Mouse (Mus musculus): ENCODE data around the gene Mrpl51. TPM values are rescaled to one million over a fixed set of nuclear protein-coding genes. Genes with fewer than 3 reads are reported as not detected.
A peak's percentile ranks its signal among the peaks of the same experiment; 100 is the strongest.

Gene Mrpl51
- total RNA-seq, 2 experiments from 2014 or later = 161 to 206 TPM

- peak; percentile 55 to 65 for DNase-seq (ENCODE audit: low spot score in 2 of 2)
These were observed 39.8 kb downstream of the Mrpl51 start, which contains the start of gene Tapbpl for GRCm38 (mm10) chr6:125231117-125232044. Gene Tapbpl, minus strand, starts transcription at chr6:125231860.

DNA sequence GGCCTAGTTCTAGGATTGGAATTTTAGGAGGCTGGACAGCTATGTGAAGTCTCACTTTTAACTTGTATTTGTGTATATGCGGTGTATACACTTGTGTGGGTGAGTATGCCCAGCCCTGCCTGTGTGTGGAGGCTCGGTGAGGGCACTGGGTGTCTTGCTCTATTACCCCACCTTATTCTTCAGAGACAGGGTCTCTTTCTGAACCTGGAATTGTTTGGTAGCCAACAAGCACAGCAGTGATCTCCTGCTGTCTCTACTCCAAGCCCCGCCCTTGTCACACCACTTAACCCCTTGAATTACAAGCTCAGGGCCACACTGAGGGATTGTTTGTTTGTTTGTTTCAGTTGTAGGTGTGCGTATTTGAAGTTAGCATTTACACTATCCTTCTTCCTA is 40.4 kb downstream of the Mrpl51 start:
- no peak for DNase-seq (ENCODE audit: low spot score in 2 of 2)

GRCm38 (mm10) chr6:125232516-125232915 is 40.9 kb downstream of the Mrpl51 start:
- DNase-seq (ENCODE audit: low spot score in 2 of 2) = no peak

- no peak for DNase-seq (ENCODE audit: low spot score in 2 of 2)
These were observed 42.4 kb downstream of the Mrpl51 start for GRCm38 (mm10) chr6:125233816-125234519.

DNA sequence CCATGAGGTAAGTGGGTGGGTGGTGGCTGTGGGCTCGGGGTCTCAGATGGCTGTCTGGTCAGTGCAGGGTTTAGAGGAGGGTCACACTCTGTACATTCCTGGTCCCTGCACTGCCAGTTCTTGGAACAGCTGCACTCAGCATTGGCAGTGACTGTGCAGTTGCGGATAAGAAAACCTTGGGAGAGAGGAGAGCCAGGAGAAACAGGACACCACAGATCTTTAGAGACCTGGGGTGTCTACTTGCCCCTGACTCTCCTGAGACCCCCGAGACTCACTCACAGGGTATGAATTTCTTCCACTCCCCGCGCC is 42.9 kb downstream of the Mrpl51 start:
- no peak for DNase-seq (ENCODE audit: low spot score in 2 of 2)

DNA sequence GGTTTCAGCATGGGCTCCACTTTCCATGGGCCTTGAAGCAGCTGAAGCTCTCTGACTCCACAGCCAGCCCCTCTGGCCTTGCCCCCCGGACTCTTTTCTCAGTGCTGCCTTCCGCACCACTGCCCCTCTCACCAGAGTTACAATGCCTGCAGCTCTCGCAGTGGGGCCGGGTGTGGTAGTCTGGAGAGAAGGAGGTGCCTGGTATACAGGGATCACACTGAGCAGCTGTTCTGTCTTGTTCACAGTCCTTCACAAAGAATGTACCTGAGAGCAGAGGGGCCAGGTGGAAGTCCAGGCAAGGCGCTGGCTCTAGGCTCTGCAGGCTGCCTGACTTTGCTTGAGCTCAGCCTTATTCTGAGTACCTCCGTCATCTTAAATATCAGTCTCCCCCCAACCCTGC is 44.7 kb downstream of the Mrpl51 start:
- DNase-seq (ENCODE audit: low spot score in 2 of 2) = no peak

DNA sequence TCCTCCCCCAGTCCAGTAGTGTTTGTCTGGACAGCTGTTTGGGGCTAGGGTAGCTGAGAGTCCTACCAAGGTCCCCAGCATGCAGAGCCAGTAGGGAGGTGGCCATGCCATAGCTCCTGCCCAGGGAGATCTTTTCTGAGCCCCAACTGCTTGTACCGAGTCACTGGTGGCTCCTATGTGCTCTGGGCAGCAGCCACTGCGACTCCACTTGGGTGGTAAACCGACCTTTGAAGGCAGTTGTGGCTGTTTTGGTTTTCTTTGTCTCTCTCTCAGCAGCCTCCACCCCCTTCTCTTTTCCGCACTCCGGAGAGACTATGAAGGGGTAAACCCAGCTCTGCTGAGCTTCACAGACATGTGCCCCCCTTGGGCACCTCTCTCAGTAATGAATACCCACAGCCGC is 45.2 kb downstream of the Mrpl51 start, which contains the start of gene Cd27:
Gene Cd27 (minus strand): TSS at position 229 of the 400 bp plus-strand sequence.
- DNase-seq (ENCODE audit: low spot score in 2 of 2) = no peak

DNA sequence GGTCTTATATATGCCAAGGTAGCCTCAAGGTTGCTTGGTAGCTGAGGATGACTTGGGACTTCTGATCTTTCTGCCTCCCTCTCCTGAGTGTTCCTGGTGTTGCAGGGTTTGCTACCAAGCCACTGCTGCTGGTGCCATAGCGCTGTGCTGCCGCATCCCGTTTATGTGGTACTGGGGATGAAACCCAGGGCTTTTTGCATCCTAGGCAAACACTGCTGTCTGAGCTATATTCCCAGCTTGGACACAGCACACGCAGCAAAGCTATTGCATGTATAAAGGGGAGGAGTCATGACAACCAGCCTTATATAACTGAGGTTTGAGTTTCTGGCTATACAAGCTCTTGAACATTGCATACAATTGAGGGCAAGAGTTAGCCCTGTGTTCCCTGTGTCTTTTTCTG is 45.8 kb downstream of the Mrpl51 start:
- DNase-seq (ENCODE audit: low spot score in 2 of 2) = no peak

- DNase-seq (ENCODE audit: low spot score in 2 of 2) = no peak
These were observed 46.8 kb downstream of the Mrpl51 start for GRCm38 (mm10) chr6:125238396-125238795.

DNA sequence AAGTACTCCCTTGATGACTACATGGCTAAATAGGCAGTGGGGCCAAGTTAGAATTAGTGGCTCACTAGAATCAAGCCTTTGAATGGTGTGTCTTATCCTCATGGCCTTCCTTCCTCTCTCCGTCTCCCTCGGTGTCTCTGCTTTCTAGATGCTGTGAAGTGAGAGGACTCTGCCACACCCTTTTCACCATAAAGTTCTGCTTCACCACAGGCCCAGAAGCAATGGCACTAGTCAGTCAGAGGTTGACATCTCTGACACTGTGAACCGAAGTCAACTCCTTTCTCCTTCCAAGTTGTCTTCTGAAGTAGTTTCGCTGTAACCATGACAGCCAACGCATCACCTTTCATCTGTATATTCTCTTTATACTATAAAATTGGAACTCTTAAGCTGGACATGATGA is 47.9 kb downstream of the Mrpl51 start:
- no peak for DNase-seq (ENCODE audit: low spot score in 2 of 2)

GRCm38 (mm10) chr6:125240617-125241016 is 49.0 kb downstream of the Mrpl51 start:
- no peak for DNase-seq (ENCODE audit: low spot score in 2 of 2)

DNA sequence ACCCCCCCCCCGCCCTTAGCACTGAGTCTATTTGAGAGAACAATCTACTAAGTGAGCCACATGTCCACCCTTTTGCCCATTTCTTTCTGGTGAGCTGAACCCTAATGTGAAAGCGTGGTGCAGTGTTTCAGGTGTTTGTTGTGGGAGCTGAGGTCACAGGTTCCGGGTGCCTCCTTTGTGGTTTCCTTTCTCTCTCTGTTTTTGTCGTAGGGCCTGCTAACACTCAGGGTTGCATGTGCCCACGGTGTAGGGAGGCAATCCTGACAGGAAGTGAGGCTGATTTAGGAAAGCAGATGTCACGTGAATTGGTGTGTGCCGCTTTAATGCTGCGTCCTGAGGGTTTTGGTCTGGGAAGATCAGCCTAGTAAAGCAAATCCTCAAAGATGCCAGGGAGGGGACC is 50.0 kb downstream of the Mrpl51 start:
- DNase-seq (ENCODE audit: low spot score in 2 of 2) = no peak

- DNase-seq (ENCODE audit: low spot score in 2 of 2) = no peak
These were observed 53.0 kb downstream of the Mrpl51 start for GRCm38 (mm10) chr6:125244551-125244950.

Small RNA genes within 50 kb of the gene (microRNA-seq; reads per million reads assigned to microRNA genes)
- gene Mir3098 (ENCODE audit: borderline number of aligned reads in 2 of 2) (0.95 to 3.1 reads per million in 2 experiments), gene Mir8113 (ENCODE audit: borderline number of aligned reads in 2 of 2) (0 reads per million in 2 experiments)

Other genes starting within 250 kb of the Mrpl51 start
- gene Cops7a, start 226.3 kb upstream of the Mrpl51 start, total RNA-seq (2021) = 100 to 1,000 TPM; 112 to 141 TPM
- gene Pianp, start 195.1 kb upstream of the Mrpl51 start, total RNA-seq (2021) = 1 to 10 TPM; 1.6 to 3.0 TPM
- gene Zfp384, start 182.7 kb upstream of the Mrpl51 start, total RNA-seq (2021) = 10 to 100 TPM; 56.0 to 56.1 TPM
- 10 to 100 TPM; 45.3 to 53.4 TPM for gene Ing4, start 152.0 kb upstream of the Mrpl51 start, total RNA-seq (2021)
- gene Acrbp, start 142.1 kb upstream of the Mrpl51 start, total RNA-seq (2021) = 1 to 10 TPM; 7.8 to 9.6 TPM
- under 1 TPM; 0.40 to 0.93 TPM for gene Lpar5, start 123.9 kb upstream of the Mrpl51 start, total RNA-seq (2021)
- 100 to 1,000 TPM; 150 to 190 TPM for gene Chd4, start 95.8 kb upstream of the Mrpl51 start, total RNA-seq (2021)
- gene Nop2, start 59.9 kb upstream of the Mrpl51 start, total RNA-seq (2021) = 10 to 100 TPM; 51.6 to 61.3 TPM
- 10 to 100 TPM; 19.4 to 20.4 TPM for gene Iffo1, start 46.6 kb upstream of the Mrpl51 start, total RNA-seq (2021)
- 1,000 to 10,000 TPM; 2,223 to 4,104 TPM for gene Gapdh, start 25.3 kb upstream of the Mrpl51 start, total RNA-seq (2021)
- 10 to 100 TPM; 15.3 to 17.1 TPM for gene Ncapd2, start 100 bp upstream of the Mrpl51 start, total RNA-seq (2021)
- 10 to 100 TPM; 33.5 to 39.1 TPM for gene Vamp1, start 23.8 kb downstream of the Mrpl51 start, total RNA-seq (2021)
- 10 to 100 TPM; 10.9 to 19.5 TPM for gene Tapbpl, start 40.1 kb downstream of the Mrpl51 start, total RNA-seq (2021)
- under 1 TPM; 0.38 to 0.46 TPM for gene Cd27, start 45.2 kb downstream of the Mrpl51 start, total RNA-seq (2021)
- not detected for gene Tuba3a, start 94.2 kb downstream of the Mrpl51 start, total RNA-seq (2021)
- gene Ltbr, start 122.1 kb downstream of the Mrpl51 start, total RNA-seq (2021) = 10 to 100 TPM; 56.6 to 78.9 TPM
- gene Scnn1a, start 128.9 kb downstream of the Mrpl51 start, total RNA-seq (2021) = 1 to 10 TPM; 1.3 to 1.7 TPM
- gene Tnfrsf1a, start 157.6 kb downstream of the Mrpl51 start, total RNA-seq (2021) = 100 to 1,000 TPM; 185 to 291 TPM
- gene Plekhg6, start 189.0 kb downstream of the Mrpl51 start, total RNA-seq (2021) = under 1 TPM in 1 of 2 experiments, not detected in 1; 0.13 TPM